Mouse (Mus musculus) embryonic facial prominence, embryonic 15.5 days (tissue): ENCODE results near the gene Clps. TPM values are rescaled to one million over a fixed set of nuclear protein-coding genes. Genes with fewer than 3 reads are reported as not detected.
A peak's percentile ranks its signal among the peaks of the same experiment; 100 is the strongest.
"Not testable (repeated sequence)": the region's sequence is repeated elsewhere in the genome, so short reads cannot be mapped to it uniquely, and the experiment has no call there.

Source experiments
- ATAC-seq: fragments of 200-750 bp; cut with Nextera tagmentation; 2 replicates; pipeline ENCODE4 v1.8.0; 2017; ENCODE audit warnings: low read depth, moderate TSS enrichment; ENCODE audit not compliant: insufficient number of reproducible peaks, low FRiP score, low TSS enrichment
- H3K27ac ChIP-seq: fragments of 300-500 bp; sonication (generic); replicated peaks from 2 replicates; pipeline ENCODE4 v1.5.1; 2015; ENCODE audit warnings: mild to moderate bottlenecking, inconsistent platforms
- H3K27me3 ChIP-seq: fragments of 300-500 bp; sonication (generic); 2 replicates; pipeline ENCODE4 v1.6.1; 2015; ENCODE audit warnings: inconsistent platforms
- H3K36me3 ChIP-seq: fragments of 300-500 bp; sonication (generic); 2 replicates; pipeline ENCODE4 v1.6.1; 2015; ENCODE audit warnings: mild to moderate bottlenecking, inconsistent platforms
- H3K4me1 ChIP-seq: fragments of 300-500 bp; sonication (generic); 2 replicates; pipeline ENCODE4 v1.6.1; 2015; ENCODE audit warnings: inconsistent platforms
- H3K4me2 ChIP-seq: fragments of 300-500 bp; sonication (generic); replicated peaks from 2 replicates; pipeline ENCODE4 v1.6.1; 2015; ENCODE audit warnings: mild to moderate bottlenecking, inconsistent platforms
- H3K4me3 ChIP-seq: fragments of 300-500 bp; sonication (generic); replicated peaks from 2 replicates; pipeline ENCODE4 v1.5.1; 2015; ENCODE audit warnings: mild to moderate bottlenecking, inconsistent platforms
- H3K9ac ChIP-seq: fragments of 300-500 bp; sonication (generic); 2 replicates; pipeline ENCODE4 v1.6.1; 2015; ENCODE audit warnings: inconsistent platforms
- H3K9me3 ChIP-seq: fragments of 300-500 bp; sonication (generic); replicated peaks from 2 replicates; pipeline ENCODE4 v1.6.1; 2016; ENCODE audit warnings: inconsistent platforms
- WGBS: fragments of 180-500 bp; shearing (Covaris S2); methylation state at CpG from one replicate; pipeline ENCODE4 v1.1.7; 2015; 5-methylcytosine and 5-hydroxymethylcytosine counted together
- polyA plus RNA-seq: library from polyadenylated mRNA; unstranded; fragments of >200 nt; fragmentation: Nextera tagmentation; extraction: Ambion mirVana; gene quantifications from 2 replicates; pipeline ENCODE4 v1.2.1, GENCODE M21; 2015

The Clps gene
- polyA plus RNA-seq, 1 experiment from 2014 or later = not detected

- WGBS = 14% methylated on average over 50 of the region's 50 CpGs
- H3K4me2 ChIP-seq = peak within 1 kb of the TSS; percentile 51
- H3K27ac ChIP-seq = no peak within 1 kb of the TSS
- no peaks in the 10 kb centered on the region for H3K9me3 ChIP-seq
- no peak within 1 kb of the TSS for H3K9ac ChIP-seq
- peaks cover 11% of the 10 kb centered on the region for H3K4me1 ChIP-seq
- no peaks in the 10 kb centered on the region for H3K36me3 ChIP-seq
- H3K4me3 ChIP-seq = peak within 1 kb of the TSS; percentile 21
- 0 out of 2 replicates have a peak, but pooled peaks cover 5% of the 10 kb centered on the region for H3K27me3 ChIP-seq
- ATAC-seq = peak; percentile 59; the same call in 1 of the 2 replicates
Measured at GRCm38 (mm10) chr17:28575244-28576125, 14.9 kb upstream of the Clps start, which contains the start of gene Lhfpl5. TSS of gene Lhfpl5 (plus strand) at chr17:28575641.

GRCm38 (mm10) chr17:28572941-28573340 is 12.4 kb upstream of the Clps start:
- H3K4me1 ChIP-seq = peaks cover 11% of the 10 kb centered on the region

GRCm38 (mm10) chr17:28572521-28572920 is 12.0 kb upstream of the Clps start:
- 80% methylated on average over 7 of the region's 7 CpGs for WGBS
- no peaks in the 10 kb centered on the region for H3K9me3 ChIP-seq
- H3K36me3 ChIP-seq = no peaks in the 10 kb centered on the region
- no peak overlapping the region for H3K27ac ChIP-seq
- 0 out of 2 replicates have a peak, but pooled peaks cover 5% of the 10 kb centered on the region for H3K27me3 ChIP-seq
- no peak for ATAC-seq
- H3K9ac ChIP-seq = no peak overlapping the region
- no peak overlapping the region for H3K4me2 ChIP-seq
- peaks cover 11% of the 10 kb centered on the region for H3K4me1 ChIP-seq
- H3K4me3 ChIP-seq = no peak overlapping the region

More at GRCm38 (mm10) chr17:28572941-28573340, 12.4 kb upstream of the Clps start:
- WGBS = 75% methylated on average over 6 of the region's 6 CpGs
- Histone ChIP-seq H3K9ac (no peak overlapping the region), H3K27ac (no peak overlapping the region), H3K4me3 (no peak overlapping the region), H3K9me3 (no peaks in the 10 kb centered on the region), H3K27me3 (0 out of 2 replicates have a peak, but pooled peaks cover 5% of the 10 kb centered on the region), H3K4me2 (no peak overlapping the region), H3K36me3 (no peaks in the 10 kb centered on the region)
- ATAC-seq = no peak

GRCm38 (mm10) chr17:28571868-28572267 is 11.3 kb upstream of the Clps start:
- no peak for ATAC-seq
- WGBS = 69% methylated on average over 3 of the region's 3 CpGs
- no peak overlapping the region for H3K9ac ChIP-seq
- peaks cover 11% of the 10 kb centered on the region for H3K4me1 ChIP-seq
- no peak overlapping the region for H3K4me3 ChIP-seq
- H3K9me3 ChIP-seq = no peaks in the 10 kb centered on the region
- 0 out of 2 replicates have a peak, but pooled peaks cover 5% of the 10 kb centered on the region for H3K27me3 ChIP-seq
- no peaks in the 10 kb centered on the region for H3K36me3 ChIP-seq
- no peak overlapping the region for H3K4me2 ChIP-seq
- H3K27ac ChIP-seq = no peak overlapping the region

GRCm38 (mm10) chr17:28567541-28567940 is 7.0 kb upstream of the Clps start:
- H3K4me3 ChIP-seq = no peak overlapping the region
- no peaks in the 10 kb centered on the region for H3K4me1 ChIP-seq
- no peaks in the 10 kb centered on the region for H3K27me3 ChIP-seq
- H3K9ac ChIP-seq = no peak overlapping the region
- no peak overlapping the region for H3K27ac ChIP-seq
- no peaks in the 10 kb centered on the region for H3K36me3 ChIP-seq
- ATAC-seq = no peak
- no peak overlapping the region for H3K4me2 ChIP-seq
- H3K9me3 ChIP-seq = no peaks in the 10 kb centered on the region
- WGBS = 36% methylated on average over 3 of the region's 3 CpGs

GRCm38 (mm10) chr17:28565181-28565580 is 4.6 kb upstream of the Clps start:
- H3K4me3 ChIP-seq = no peak overlapping the region
- no peaks in the 10 kb centered on the region for H3K27me3 ChIP-seq
- H3K9ac ChIP-seq = no peak overlapping the region
- H3K9me3 ChIP-seq = no peaks in the 10 kb centered on the region
- no peaks in the 10 kb centered on the region for H3K4me1 ChIP-seq
- no peaks in the 10 kb centered on the region for H3K36me3 ChIP-seq
- H3K4me2 ChIP-seq = no peak overlapping the region
- ATAC-seq = no peak
- H3K27ac ChIP-seq = no peak overlapping the region

GRCm38 (mm10) chr17:28561613-28562012 is 1.0 kb upstream of the Clps start:
- WGBS = 52% methylated on average over 7 of the region's 7 CpGs
- no peak for ATAC-seq

GRCm38 (mm10) chr17:28557772-28558171 is 2.8 kb downstream of the Clps start:
- no peak overlapping the region for H3K27ac ChIP-seq
- H3K36me3 ChIP-seq = no peaks in the 10 kb centered on the region
- ATAC-seq = no peak
- no peak overlapping the region for H3K4me3 ChIP-seq
- no peaks in the 10 kb centered on the region for H3K27me3 ChIP-seq
- H3K9me3 ChIP-seq = no peaks in the 10 kb centered on the region
- no peak overlapping the region for H3K4me2 ChIP-seq
- H3K4me1 ChIP-seq = peaks cover 20% of the 10 kb centered on the region
- WGBS = 54% methylated on average over 6 of the region's 6 CpGs
- no peak overlapping the region for H3K9ac ChIP-seq

More at GRCm38 (mm10) chr17:28561613-28562012, 1.0 kb upstream of the Clps start:
- peaks cover 6% of the 10 kb centered on the region for H3K4me1 ChIP-seq
- H3K27ac ChIP-seq = no peak overlapping the region
- H3K27me3 ChIP-seq = no peaks in the 10 kb centered on the region
- H3K4me2 ChIP-seq = no peak overlapping the region
- no peak overlapping the region for H3K9ac ChIP-seq
- H3K36me3 ChIP-seq = no peaks in the 10 kb centered on the region
- no peaks in the 10 kb centered on the region for H3K9me3 ChIP-seq
- H3K4me3 ChIP-seq = no peak overlapping the region

GRCm38 (mm10) chr17:28556635-28557396 is 3.8 kb downstream of the Clps start:
- H3K36me3 ChIP-seq = no peaks in the 10 kb centered on the region
- 45% methylated on average over 6 of the region's 6 CpGs for WGBS
- peak overlapping the region; percentile 65; the same call in 1 of the 2 replicates for H3K27ac ChIP-seq
- no peaks in the 10 kb centered on the region for H3K27me3 ChIP-seq
- no peaks in the 10 kb centered on the region for H3K9me3 ChIP-seq
- no peak; the same call in 1 of the 2 replicates for ATAC-seq
- H3K4me1 ChIP-seq = peaks cover 22% of the 10 kb centered on the region
- no peak overlapping the region for H3K4me2 ChIP-seq
- no peak overlapping the region for H3K9ac ChIP-seq
- no peak overlapping the region for H3K4me3 ChIP-seq

GRCm38 (mm10) chr17:28554021-28554420 is 6.5 kb downstream of the Clps start:
- not testable (repeated sequence) for H3K4me2 ChIP-seq, H3K36me3 ChIP-seq, H3K9me3 ChIP-seq, H3K27me3 ChIP-seq, H3K27ac ChIP-seq, ATAC-seq, H3K9ac ChIP-seq, H3K4me3 ChIP-seq
- 76% methylated on average over 4 of the region's 4 CpGs for WGBS
- peaks cover 22% of the 10 kb centered on the region for H3K4me1 ChIP-seq
